Mouse (Mus musculus) MEL (cell line): ENCODE measurements around the gene Nkiras1. TPM values are rescaled to one million over a fixed set of nuclear protein-coding genes. Genes with fewer than 3 reads are reported as not detected.

Source experiments
- DNase-seq: peaks from one replicate; pipeline ENCODE4 v3.0.0; 2011; ENCODE audit warnings: low read depth, low spot score
- H3K27ac ChIP-seq: 2 replicates; pipeline ENCODE4 v1.5.1; 2012; ENCODE audit warnings: low read depth, mild to moderate bottlenecking, control low read depth, low read length, moderate library complexity; ENCODE audit not compliant: control insufficient read depth
- H3K27me3 ChIP-seq, 2 experiments: fragments of 150-350 bp in 1 of 2; sonication (generic) in 1 of 2; 2 replicates each; pipeline ENCODE4 v1.6.1; 2012; ENCODE audit warnings: low read length in 2 of 2, mild to moderate bottlenecking in 2 of 2, improper control_type of control experiment in 1 of 2, moderate library complexity in 1 of 2; ENCODE audit not compliant: insufficient read depth in 2 of 2, control insufficient read depth in 1 of 2
- H3K36me3 ChIP-seq, 2 experiments: 2 replicates each; pipeline ENCODE4 v1.6.1; 2012 to 2014; ENCODE audit warnings: low read length in 2 of 2, improper control_type of control experiment in 1 of 2, inconsistent platforms in 1 of 2, mild to moderate bottlenecking in 1 of 2; ENCODE audit not compliant: insufficient read depth in 2 of 2, control insufficient read depth in 1 of 2
- H3K4me1 ChIP-seq, 2 experiments: fragments of 150-350 bp in 1 of 2; sonication (generic) in 1 of 2; 2 replicates each; pipeline ENCODE4 v1.6.1; 2012; ENCODE audit warnings: low read length in 2 of 2, improper control_type of control experiment in 1 of 2, mild to moderate bottlenecking in 1 of 2; ENCODE audit not compliant: insufficient read depth in 2 of 2, control insufficient read depth in 1 of 2
- H3K4me3 ChIP-seq, 2 experiments: fragments of 150-350 bp in 1 of 2; sonication (generic) in 1 of 2; 2 replicates each; pipeline ENCODE4 v1.5.1; 2012; ENCODE audit warnings: low read depth in 2 of 2, low read length in 2 of 2, mild to moderate bottlenecking in 2 of 2, moderate library complexity in 2 of 2, control low read depth in 1 of 2, improper control_type of control experiment in 1 of 2; ENCODE audit not compliant: control insufficient read depth in 1 of 2, insufficient read depth in 1 of 2
- H3K79me2 ChIP-seq: 2 replicates; pipeline ENCODE4 v1.6.1; 2012; ENCODE audit warnings: mild to moderate bottlenecking, low read length, moderate library complexity; ENCODE audit not compliant: control insufficient read depth, poor library complexity, insufficient read depth
- H3K9ac ChIP-seq: 2 replicates; pipeline ENCODE4 v1.6.1; 2012; ENCODE audit warnings: low read depth, mild to moderate bottlenecking, control low read depth, low read length, moderate library complexity; ENCODE audit not compliant: control insufficient read depth, poor library complexity, severe bottlenecking
- H3K9me3 ChIP-seq: fragments of 150-350 bp; sonication (generic); replicated peaks from 2 replicates; pipeline ENCODE4 v1.6.1; 2012; ENCODE audit warnings: mild to moderate bottlenecking, low read length, improper control_type of control experiment, moderate library complexity; ENCODE audit not compliant: insufficient read depth
- BHLHE40 ChIP-seq: IDR thresholded peaks from 2 replicates; pipeline ENCODE4 v1.6.1; 2012; ENCODE audit warnings: low read depth, mild to moderate bottlenecking, inconsistent platforms, low read length, improper control_type of control experiment, borderline replicate concordance
- CTCF ChIP-seq, 3 experiments: IDR thresholded peaks in 2 of 3; conservative IDR thresholded peaks in 1 of 3; 2 replicates each; pipeline ENCODE4 v1.5.1; 2011 to 2012; ENCODE audit warnings: low read length in 3 of 3, low read depth in 2 of 3, mild to moderate bottlenecking in 2 of 3, improper control_type of control experiment in 1 of 3, inconsistent platforms in 1 of 3, mixed read lengths in 1 of 3, moderate library complexity in 1 of 3; ENCODE audit not compliant: control insufficient read depth in 1 of 3, insufficient read depth in 1 of 3, poor library complexity in 1 of 3, severe bottlenecking in 1 of 3
- EP300 ChIP-seq, 2 experiments: IDR thresholded peaks; 2 replicates each; pipeline ENCODE4 v1.6.1; 2011; ENCODE audit warnings: improper control_type of control experiment in 2 of 2, low read length in 2 of 2, low read depth in 1 of 2, mild to moderate bottlenecking in 1 of 2
- HCFC1 ChIP-seq: IDR thresholded peaks from 2 replicates; pipeline ENCODE4 v1.6.1; 2012; ENCODE audit warnings: low read depth, mild to moderate bottlenecking, inconsistent platforms, low read length, improper control_type of control experiment, moderate library complexity
- MXI1 ChIP-seq: IDR thresholded peaks from 2 replicates; pipeline ENCODE4 v1.6.1; 2011; ENCODE audit warnings: mild to moderate bottlenecking, low read depth, low read length, improper control_type of control experiment
- NELFE ChIP-seq: IDR thresholded peaks from 2 replicates; pipeline ENCODE4 v1.6.1; 2011; ENCODE audit warnings: low read depth, low read length, improper control_type of control experiment
- NRF1 ChIP-seq: IDR thresholded peaks from 2 replicates; pipeline ENCODE4 v1.6.1; 2014; ENCODE audit warnings: low read depth, mild to moderate bottlenecking, inconsistent platforms, low read length, improper control_type of control experiment, moderate library complexity; ENCODE audit not compliant: poor library complexity, insufficient read depth, severe bottlenecking
- POLR2AphosphoS5 ChIP-seq: IDR thresholded peaks from 2 replicates; pipeline ENCODE4 v1.6.1; 2012; ENCODE audit warnings: low read depth, borderline replicate concordance, mild to moderate bottlenecking, inconsistent platforms, low read length, moderate library complexity, mixed read lengths
- RAD21 ChIP-seq: IDR thresholded peaks from 2 replicates; pipeline ENCODE4 v1.6.1; 2011; ENCODE audit warnings: mild to moderate bottlenecking, low read depth, low read length, improper control_type of control experiment
- RCOR1 ChIP-seq: IDR thresholded peaks from 2 replicates; pipeline ENCODE4 v1.6.1; 2012; ENCODE audit warnings: low read depth, mild to moderate bottlenecking, inconsistent platforms, low read length, improper control_type of control experiment
- TBP ChIP-seq: IDR thresholded peaks from 2 replicates; pipeline ENCODE4 v1.8.0; 2011; ENCODE audit warnings: low read depth, low read length, improper control_type of control experiment
- USF1 ChIP-seq: IDR thresholded peaks from 2 replicates; pipeline ENCODE4 v1.6.1; 2014; ENCODE audit warnings: low read depth, mild to moderate bottlenecking, inconsistent platforms, low read length, improper control_type of control experiment, moderate library complexity
- USF2 ChIP-seq, 2 experiments: IDR thresholded peaks; 2 replicates each; pipeline ENCODE4 v1.6.1; 2011 to 2012; ENCODE audit warnings: improper control_type of control experiment in 2 of 2, low read length in 2 of 2, borderline replicate concordance in 1 of 2, inconsistent platforms in 1 of 2, low read depth in 1 of 2, mild to moderate bottlenecking in 1 of 2; ENCODE audit not compliant: insufficient read depth in 1 of 2
- polyA plus RNA-seq, 2 experiments: library from polyadenylated mRNA; stranded (reverse) in 1 of 2; unstranded in 1 of 2; fragments of >175 nt in 1 of 2; fragments of >200 nt in 1 of 2; gene quantifications; 2 replicates each; pipeline versions ENCODE4 v1.2.1 to v1.2.4; 2012; ENCODE audit warnings: low replicate concordance in 2 of 2, low read depth in 1 of 2; ENCODE audit not compliant: insufficient read length in 2 of 2, insufficient read depth in 1 of 2, missing spikeins in 1 of 2
- total RNA-seq: library from RNA; depleted of rRNA; stranded (reverse); fragments of 300-350 nt; gene quantifications from 2 replicates; pipeline ENCODE4 v1.2.3, GENCODE M21; 2012

Nkiras1 gene
- total and polyA plus RNA-seq, 3 experiments: 6.8 to 6.9 TPM; not detected in 1

- H3K27me3 ChIP-seq: no peaks in the 10 kb centered on the region
These were observed 27.9 kb downstream of the Nkiras1 start for GRCm38 (mm10) chr14:18298874-18299273.

DNA sequence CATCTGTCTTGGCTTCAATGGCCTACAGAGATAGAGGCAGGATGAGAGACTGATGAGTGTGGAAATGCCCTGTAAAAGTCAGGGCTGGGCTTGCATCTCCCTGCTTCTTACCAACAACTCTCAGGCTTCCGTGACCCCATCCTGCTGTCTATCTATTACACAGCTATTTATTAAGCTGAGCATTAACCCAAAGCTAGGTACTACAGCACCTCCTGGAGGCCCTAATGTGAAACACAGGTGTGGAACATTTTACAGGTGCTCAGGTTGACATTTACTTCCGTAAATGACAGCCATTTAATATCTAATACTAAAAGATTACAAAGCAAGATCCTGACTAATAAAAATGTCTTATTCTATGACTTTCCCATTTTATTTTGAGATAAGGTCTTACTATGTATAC lies 29.7 kb downstream of the Nkiras1 start:
- Histone ChIP-seq H3K79me2 (peaks cover 7% of the 10 kb centered on the region; the same call in 1 of the 2 replicates), H3K4me3 (no peak overlapping the region), H3K36me3 (peaks cover 8 to 10% of the 10 kb centered on the region in 2 experiments; a peak in 3 of 4 replicates), H3K27ac (no peak overlapping the region), H3K9ac (no peak overlapping the region), H3K9me3 (no peaks in the 10 kb centered on the region), H3K27me3 (no peaks in the 10 kb centered on the region), H3K4me1 (peaks cover 0 to 7% of the 10 kb centered on the region in 2 experiments; a peak in 2 of 4 replicates)
- peak; percentile 30 for TF ChIP-seq RAD21
- TF ChIP-seq MXI1: no peak
- no peak for TF ChIP-seq USF2 (IDR thresholded peaks at IDR 0.05; ENCODE audit: borderline replicate concordance in 1 of 2, insufficient read depth in 1 of 2, low read depth in 1 of 2, low read length in 2 of 2)
- peak in 2 of 3 experiments; percentile 32 to 34; a peak in 3 of 6 replicates for TF ChIP-seq CTCF (IDR thresholded peaks at IDR 0.05 in 2 of 3, conservative IDR thresholded peaks at IDR 0.05 in 1 of 3; ENCODE audit: control insufficient read depth in 1 of 3, insufficient read depth in 1 of 3, low read depth in 2 of 3, low read length in 3 of 3, poor library complexity in 1 of 3, severe bottlenecking in 1 of 3)
- DNase-seq: no peak

More at GRCm38 (mm10) chr14:18298874-18299273, 27.9 kb downstream of the Nkiras1 start:
- DNase-seq: no peak
- TF ChIP-seq USF1 (no peak), RCOR1 (no peak), NRF1 (no peak), POLR2AphosphoS5 (no peak), EP300 (IDR thresholded peaks at IDR 0.05; ENCODE audit: low read depth in 1 of 2, low read length in 2 of 2) (no peak), NELFE (no peak), BHLHE40 (no peak)
- TF ChIP-seq, all 39 proteins: peak for 0
- H3K36me3 ChIP-seq: peaks cover 4 to 10% of the 10 kb centered on the region in 2 experiments; a peak in 3 of 4 replicates
- peaks cover 0 to 7% of the 10 kb centered on the region in 2 experiments; a peak in 2 of 4 replicates for H3K4me1 ChIP-seq
- H3K4me3 ChIP-seq: no peak overlapping the region
- peaks cover 9% of the 10 kb centered on the region; the same call in 1 of the 2 replicates for H3K79me2 ChIP-seq
- H3K27ac ChIP-seq: no peak overlapping the region
- no peak overlapping the region for H3K9ac ChIP-seq
- H3K9me3 ChIP-seq: no peaks in the 10 kb centered on the region

DNA sequence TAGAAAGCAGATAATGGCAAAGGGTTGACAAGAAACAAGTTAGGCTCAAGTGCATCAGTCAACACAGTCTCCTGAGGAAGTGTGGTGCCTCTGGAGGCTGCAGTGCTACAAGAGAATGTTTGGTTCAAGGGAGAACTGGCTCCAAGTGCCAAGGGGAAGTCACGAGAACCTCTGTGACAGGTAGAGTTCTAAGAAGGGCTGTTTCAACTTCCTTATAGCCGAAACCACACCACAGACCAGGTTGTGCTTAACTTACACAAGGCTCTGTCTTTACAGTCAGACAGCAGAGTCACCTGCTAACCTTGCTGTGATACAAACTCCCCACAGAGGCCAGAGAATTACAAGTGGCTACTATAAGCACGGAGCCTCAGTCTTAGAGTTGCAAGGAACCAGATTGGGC lies 30.7 kb downstream of the Nkiras1 start:
- H3K4me1 ChIP-seq: peaks cover 0 to 7% of the 10 kb centered on the region in 2 experiments; a peak in 2 of 4 replicates
- no peak overlapping the region for H3K4me3 ChIP-seq
- DNase-seq: peak; percentile 70
- H3K9me3 ChIP-seq: no peaks in the 10 kb centered on the region
- peaks cover 8 to 10% of the 10 kb centered on the region in 2 experiments for H3K36me3 ChIP-seq
- no peaks in the 10 kb centered on the region for H3K27me3 ChIP-seq
- TF ChIP-seq HCFC1: no peak
- TF ChIP-seq TBP: 0 out of 2 replicates have a peak, but pooled peaks have one; percentile 27
- TF ChIP-seq, all 39 proteins: peak for 1
- Histone ChIP-seq H3K9ac (no peak overlapping the region), H3K27ac (0 out of 2 replicates have a peak overlapping the region, but pooled peaks have one; percentile 23), H3K79me2 (peaks cover 7% of the 10 kb centered on the region; the same call in 1 of the 2 replicates)
